Mouse (Mus musculus): ENCODE data around the gene G430095P16Rik. TPM values are rescaled to one million over a fixed set of nuclear protein-coding genes. Genes with fewer than 3 reads are reported as not detected.

Gene G430095P16Rik
- polyA plus RNA-seq, 1 experiment from 2014 or later, result 3.8 TPM

- Histone ChIP-seq H3K27ac (peak overlapping the region; percentile 98), H3K4me2 (peak overlapping the region; percentile 12; the same call in 1 of the 2 replicates), H3K9ac (peak overlapping the region; percentile 57), H3K4me3 (no peak overlapping the region; the same call in 1 of the 2 replicates), H3K4me1 (peaks cover 84% of the 10 kb centered on the region), H3K9me3 (replicated peaks) (no peaks in the 10 kb centered on the region), H3K36me3 (ENCODE audit: poor library complexity, severe bottlenecking) (peaks cover 24% of the 10 kb centered on the region), H3K27me3 (peaks cover 16% of the 10 kb centered on the region; the same call in 1 of the 2 replicates)
- ATAC-seq, result no peak
- 26% methylated on average over 4 of the region's 4 CpGs for WGBS
Measured at GRCm38 (mm10) chr8:84713381-84713780, 9.4 kb upstream of the G430095P16Rik start.

DNA sequence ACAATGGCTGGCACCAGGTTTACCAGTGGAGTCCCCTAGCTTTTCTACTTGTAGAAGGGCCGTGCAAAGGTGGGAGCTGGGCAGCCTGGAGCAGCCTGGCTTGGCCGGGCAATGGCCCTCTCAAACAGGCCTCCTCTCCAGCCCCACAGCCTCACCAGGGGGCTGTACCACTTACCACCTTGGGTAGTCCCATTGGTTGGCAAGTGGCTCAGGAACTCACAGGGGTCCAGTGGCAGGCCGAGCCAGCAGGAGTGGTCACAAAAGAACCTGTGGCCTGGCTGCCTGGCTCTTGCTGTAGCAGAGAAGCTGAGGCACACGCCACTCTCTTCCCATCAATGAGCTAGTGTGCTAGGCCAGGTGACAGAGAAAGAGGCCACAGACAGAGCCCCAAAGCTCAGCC lies 8.6 kb upstream of the G430095P16Rik start:
- H3K4me3 ChIP-seq, result no peak overlapping the region
- peaks cover 10% of the 10 kb centered on the region; the same call in 1 of the 2 replicates for H3K27me3 ChIP-seq
- peak overlapping the region; percentile 57 for H3K9ac ChIP-seq
- peaks cover 81% of the 10 kb centered on the region for H3K4me1 ChIP-seq
- H3K4me2 ChIP-seq, result peak overlapping the region; percentile 12; the same call in 1 of the 2 replicates
- H3K36me3 ChIP-seq (ENCODE audit: poor library complexity, severe bottlenecking), result peaks cover 31% of the 10 kb centered on the region
- WGBS, result 40% methylated on average over 4 of the region's 4 CpGs
- H3K27ac ChIP-seq, result peak overlapping the region; percentile 98
- H3K9me3 ChIP-seq (replicated peaks), result no peaks in the 10 kb centered on the region
- no peak for ATAC-seq

- Histone ChIP-seq H3K4me3 (peak overlapping the region; percentile 2; the same call in 1 of the 2 replicates), H3K4me2 (peak overlapping the region; percentile 42), H3K36me3 (ENCODE audit: poor library complexity, severe bottlenecking) (peaks cover 49% of the 10 kb centered on the region), H3K27me3 (peaks cover 10% of the 10 kb centered on the region; the same call in 1 of the 2 replicates), H3K4me1 (peaks cover 65% of the 10 kb centered on the region), H3K9ac (peak overlapping the region; percentile 53), H3K27ac (peak overlapping the region; percentile 83), H3K9me3 (replicated peaks) (no peaks in the 10 kb centered on the region)
- 4% methylated on average over 27 of the region's 27 CpGs for whole genome bisulfite sequencing
- no peak for ATAC-seq
Measured at GRCm38 (mm10) chr8:84715893-84716468, 6.8 kb upstream of the G430095P16Rik start.

GRCm38 (mm10) chr8:84716790-84717189 lies 6.0 kb upstream of the G430095P16Rik start:
- Histone ChIP-seq H3K27ac (peak overlapping the region; percentile 68), H3K9ac (peak overlapping the region; percentile 40; the same call in 1 of the 2 replicates), H3K4me3 (no peak overlapping the region), H3K27me3 (peaks cover 10% of the 10 kb centered on the region; the same call in 1 of the 2 replicates), H3K4me2 (no peak overlapping the region), H3K36me3 (ENCODE audit: poor library complexity, severe bottlenecking) (peaks cover 57% of the 10 kb centered on the region), H3K4me1 (peaks cover 61% of the 10 kb centered on the region), H3K9me3 (replicated peaks) (no peaks in the 10 kb centered on the region)
- ATAC-seq, result no peak
- WGBS, result 81% methylated on average over 11 of the region's 11 CpGs

- Histone ChIP-seq H3K36me3 (ENCODE audit: poor library complexity, severe bottlenecking) (peaks cover 57% of the 10 kb centered on the region), H3K9me3 (replicated peaks) (no peaks in the 10 kb centered on the region), H3K4me3 (no peak overlapping the region), H3K27me3 (peaks cover 10% of the 10 kb centered on the region; the same call in 1 of the 2 replicates), H3K4me2 (no peak overlapping the region), H3K4me1 (peaks cover 61% of the 10 kb centered on the region), H3K9ac (no peak overlapping the region), H3K27ac (no peak overlapping the region)
- ATAC-seq, result no peak
- WGBS, result 83% methylated on average over 5 of the region's 5 CpGs
Measured at GRCm38 (mm10) chr8:84718476-84718875, 4.3 kb upstream of the G430095P16Rik start.

GRCm38 (mm10) chr8:84718959-84719690 lies 3.7 kb upstream of the G430095P16Rik start:
- Histone ChIP-seq H3K4me3 (no peak overlapping the region), H3K4me2 (no peak overlapping the region), H3K27ac (no peak overlapping the region; the same call in none of the 2 replicates), H3K9ac (no peak overlapping the region), H3K9me3 (replicated peaks) (no peaks in the 10 kb centered on the region), H3K27me3 (peaks cover 9% of the 10 kb centered on the region; the same call in 1 of the 2 replicates), H3K4me1 (peaks cover 61% of the 10 kb centered on the region), H3K36me3 (ENCODE audit: poor library complexity, severe bottlenecking) (peaks cover 52% of the 10 kb centered on the region)
- 84% methylated on average over 5 of the region's 5 CpGs for WGBS
- no peak for ATAC-seq

GRCm38 (mm10) chr8:84722530-84722849 lies 317 bp upstream of the G430095P16Rik start:
- no peak overlapping the region for H3K4me3 ChIP-seq
- H3K27ac ChIP-seq, result peak overlapping the region; percentile 97
- H3K27me3 ChIP-seq, result no peaks in the 10 kb centered on the region
- peak overlapping the region; percentile 30 for H3K4me2 ChIP-seq
- WGBS, result 63% methylated on average over 6 of the region's 6 CpGs
- peaks cover 67% of the 10 kb centered on the region for H3K4me1 ChIP-seq
- H3K9ac ChIP-seq, result peak overlapping the region; percentile 49
- H3K36me3 ChIP-seq (ENCODE audit: poor library complexity, severe bottlenecking), result peaks cover 65% of the 10 kb centered on the region
- no peaks in the 10 kb centered on the region for H3K9me3 ChIP-seq (replicated peaks)
- ATAC-seq, result peak; percentile 9

GRCm38 (mm10) chr8:84723571-84723900 lies 729 bp downstream of the G430095P16Rik start:
- H3K27me3 ChIP-seq, result no peaks in the 10 kb centered on the region
- H3K9ac ChIP-seq, result peak overlapping the region; percentile 49
- WGBS, result 16% methylated on average over 7 of the region's 7 CpGs
- peaks cover 66% of the 10 kb centered on the region for H3K36me3 ChIP-seq (ENCODE audit: poor library complexity, severe bottlenecking)
- no peaks in the 10 kb centered on the region for H3K9me3 ChIP-seq (replicated peaks)
- peak overlapping the region; percentile 30 for H3K4me2 ChIP-seq
- no peak for ATAC-seq
- peak overlapping the region; percentile 97 for H3K27ac ChIP-seq
- H3K4me3 ChIP-seq, result no peak overlapping the region
- H3K4me1 ChIP-seq, result peaks cover 77% of the 10 kb centered on the region

DNA sequence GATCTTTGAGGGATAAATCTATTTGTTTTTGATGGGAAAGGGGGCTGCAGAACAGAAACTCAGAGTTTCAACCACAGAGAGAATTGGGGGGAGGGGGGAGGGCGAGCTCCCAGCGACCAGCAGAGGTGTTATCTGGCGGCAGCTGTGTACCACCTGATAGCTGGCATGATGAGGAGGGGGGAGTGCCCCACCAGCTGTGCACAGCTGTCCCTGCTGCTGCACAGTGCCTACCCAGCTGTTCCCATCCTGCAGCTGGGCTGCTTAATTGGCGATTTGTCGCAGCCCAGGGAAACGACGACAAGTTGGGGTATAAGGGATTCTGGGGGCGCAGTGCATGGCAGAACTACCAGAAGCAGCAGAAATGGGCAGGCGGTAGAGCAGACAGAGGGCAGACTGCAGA lies 1.9 kb downstream of the G430095P16Rik start:
- peak overlapping the region; percentile 97 for H3K27ac ChIP-seq
- ATAC-seq, result no peak
- peaks cover 83% of the 10 kb centered on the region for H3K4me1 ChIP-seq
- no peaks in the 10 kb centered on the region for H3K27me3 ChIP-seq
- H3K4me3 ChIP-seq, result no peak overlapping the region
- WGBS, result 49% methylated on average over 9 of the region's 9 CpGs
- H3K36me3 ChIP-seq (ENCODE audit: poor library complexity, severe bottlenecking), result peaks cover 55% of the 10 kb centered on the region
- peak overlapping the region; percentile 30; the same call in 1 of the 2 replicates for H3K4me2 ChIP-seq
- H3K9ac ChIP-seq, result peak overlapping the region; percentile 49
- no peaks in the 10 kb centered on the region for H3K9me3 ChIP-seq (replicated peaks)

GRCm38 (mm10) chr8:84725246-84725940 lies 2.6 kb downstream of the G430095P16Rik start:
- Histone ChIP-seq H3K4me2 (0 out of 2 replicates have a peak overlapping the region, but pooled peaks have one; percentile 30), H3K9me3 (replicated peaks) (no peaks in the 10 kb centered on the region), H3K4me3 (no peak overlapping the region), H3K4me1 (peaks cover 90% of the 10 kb centered on the region), H3K27me3 (no peaks in the 10 kb centered on the region), H3K36me3 (ENCODE audit: poor library complexity, severe bottlenecking) (peaks cover 47% of the 10 kb centered on the region), H3K27ac (peak overlapping the region; percentile 97), H3K9ac (peak overlapping the region; percentile 49; the same call in 1 of the 2 replicates)
- WGBS, result 61% methylated on average over 10 of the region's 10 CpGs
- no peak for ATAC-seq

DNA sequence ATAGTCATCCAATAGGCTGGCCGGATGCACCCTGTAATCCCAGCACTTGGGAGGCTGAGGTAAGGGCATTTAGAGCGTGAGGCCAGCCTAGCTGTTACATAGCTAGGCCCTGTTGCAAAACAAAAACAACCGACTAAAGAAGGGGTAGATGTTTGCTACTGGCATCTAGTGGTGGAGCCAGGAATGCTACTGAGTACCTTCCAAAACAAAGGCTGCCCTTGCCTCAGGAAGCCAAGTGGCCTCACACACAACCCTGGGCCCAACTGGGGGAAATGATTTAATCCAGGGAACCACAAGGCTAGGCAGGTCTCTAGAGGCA lies 3.1 kb downstream of the G430095P16Rik start:
- no peak overlapping the region for H3K4me3 ChIP-seq
- no peaks in the 10 kb centered on the region for H3K27me3 ChIP-seq
- WGBS, result 17% methylated on average over 3 of the region's 3 CpGs
- H3K9ac ChIP-seq, result 0 out of 2 replicates have a peak overlapping the region, but pooled peaks have one; percentile 49
- no peak for ATAC-seq
- H3K9me3 ChIP-seq (replicated peaks), result no peaks in the 10 kb centered on the region
- H3K27ac ChIP-seq, result peak overlapping the region; percentile 97
- no peak overlapping the region for H3K4me2 ChIP-seq
- peaks cover 42% of the 10 kb centered on the region for H3K36me3 ChIP-seq (ENCODE audit: poor library complexity, severe bottlenecking)
- peaks cover 95% of the 10 kb centered on the region for H3K4me1 ChIP-seq

GRCm38 (mm10) chr8:84728474-84728873 lies 5.7 kb downstream of the G430095P16Rik start:
- Histone ChIP-seq H3K4me1 (peaks cover 100% of the 10 kb centered on the region), H3K9me3 (replicated peaks) (no peaks in the 10 kb centered on the region), H3K4me3 (no peak overlapping the region), H3K9ac (peak overlapping the region; percentile 14; the same call in 1 of the 2 replicates), H3K4me2 (peak overlapping the region; percentile 28; the same call in 1 of the 2 replicates), H3K36me3 (ENCODE audit: poor library complexity, severe bottlenecking) (peaks cover 31% of the 10 kb centered on the region), H3K27me3 (no peaks in the 10 kb centered on the region), H3K27ac (peak overlapping the region; percentile 90)
- peak; percentile 86 for ATAC-seq
- WGBS, result 46% methylated on average over 3 of the region's 3 CpGs

Measured in forebrain, embryonic 13.5 days (tissue).